16 mouse cellular contexts compared by ENCODE assay signal in genomic region chr15:81781816-81782215, GRCm38 (mm10). TPM values are rescaled to one million over a fixed set of nuclear protein-coding genes. Genes with fewer than 3 reads are reported as not detected.
DNase-seq lines count a peak whose midpoint lies in the region; ATAC-seq and TF ChIP-seq lines count a peak whose summit lies in the region.
"Had no signal": no experiment of that assay in that cellular context is flagged by ENCODE, and none has a peak within 500 bp of the region (broad histone marks: within the 10 kb centered on the region; RNA-seq: fewer than 3 reads in every experiment).

No protein-coding gene starts in this region.

- no peaks in the 10 kb centered on the region for H3K79me2 ChIP-seq in CH12.LX (replicated peaks; ENCODE audit: control insufficient read depth, extremely low read depth, insufficient read depth, poor library complexity, severe bottlenecking)

- peaks cover 81 to 95% of the 10 kb centered on the region in 2 experiments for H3K36me3 ChIP-seq in CH12.LX (replicated peaks in 1 of 2; ENCODE audit: control insufficient read depth in 1 of 2, insufficient read depth in 1 of 2, low read length in 1 of 2)
- peaks cover 66% of the 10 kb centered on the region for H3K36me3 ChIP-seq in forebrain, embryonic 16.5 days (ENCODE audit: control insufficient read depth, insufficient read depth)

- H3K27ac ChIP-seq in CH12.LX (ENCODE audit: insufficient read depth, low read depth) = no peak overlapping the region
- H3K27ac ChIP-seq in cerebellum, adult 2 months (ENCODE audit: insufficient read depth, low read length) = peak overlapping the region; percentile 48; the same call in 1 of the 2 replicates
- no peak overlapping the region for H3K27ac ChIP-seq in forebrain, embryonic 16.5 days (ENCODE audit: low read length)
- H3K27ac ChIP-seq: forebrain, embryonic 12.5 days; kidney, postnatal 0 days; liver, embryonic 15.5 days; midbrain, embryonic 13.5 days had no signal

- ATAC-seq in forebrain, embryonic 16.5 days = no peak
- ATAC-seq: midbrain, embryonic 13.5 days; Patski had no signal

- no peak overlapping the region for H3K9ac ChIP-seq in CH12.LX (ENCODE audit: insufficient read depth, low read depth)
- H3K9ac ChIP-seq in forebrain, embryonic 16.5 days (replicated peaks; ENCODE audit: low read depth, low read length) = no peak overlapping the region
- H3K9ac ChIP-seq: forebrain, embryonic 12.5 days; liver, embryonic 15.5 days; midbrain, embryonic 13.5 days had no signal

- no peak overlapping the region for H3K4me3 ChIP-seq in CH12.LX (replicated peaks in 1 of 3; ENCODE audit: low read depth in 2 of 3, low read length in 2 of 3, poor library complexity in 1 of 3)
- H3K4me3 ChIP-seq in cerebellum, adult 2 months (replicated peaks; ENCODE audit: insufficient read depth, low read depth, low read length) = no peak overlapping the region
- no peak overlapping the region for H3K4me3 ChIP-seq in forebrain, embryonic 16.5 days (replicated peaks; ENCODE audit: low read length)
- H3K4me3 ChIP-seq: forebrain, embryonic 12.5 days; liver, embryonic 15.5 days; midbrain, embryonic 13.5 days had no signal

- peaks cover 2% of the 10 kb centered on the region for H3K9me3 ChIP-seq in CH12.LX (replicated peaks; ENCODE audit: low read length)
- H3K9me3 ChIP-seq in forebrain, embryonic 16.5 days (ENCODE audit: control insufficient read depth, low read length) = no peaks in the 10 kb centered on the region
- H3K9me3 ChIP-seq: forebrain, embryonic 12.5 days; liver, embryonic 15.5 days; midbrain, embryonic 13.5 days had no signal

- no peaks in the 10 kb centered on the region for H3K27me3 ChIP-seq in CH12.LX (replicated peaks)
- H3K27me3 ChIP-seq in cerebellum, adult 2 months (ENCODE audit: control insufficient read depth, insufficient read depth, low read length) = no peaks in the 10 kb centered on the region
- no peaks in the 10 kb centered on the region for H3K27me3 ChIP-seq in forebrain, embryonic 16.5 days (replicated peaks; ENCODE audit: control insufficient read depth, insufficient read depth, low read length)
- H3K27me3 ChIP-seq: forebrain, embryonic 12.5 days; liver, embryonic 15.5 days; midbrain, embryonic 13.5 days; Patski had no signal

- dilution Hi-C loops in CH12.LX (cut with MboI; ENCODE audit: extremely low pct_ligation_motif_present, extremely low pct_unique_long_range_greater_than_20kb, low sequenced_read_pairs) = no loop called here

- WGBS in cerebellum, adult 2 months = 13% methylated on average over 7 of the region's 7 CpGs
- WGBS in forebrain, embryonic 16.5 days = 91% methylated on average over 7 of the region's 7 CpGs

- no peak overlapping the region for H3K4me2 ChIP-seq in CH12.LX (ENCODE audit: insufficient read depth, low read depth, poor library complexity, severe bottlenecking)
- no peak overlapping the region for H3K4me2 ChIP-seq in forebrain, embryonic 16.5 days (ENCODE audit: low read length)
- H3K4me2 ChIP-seq: forebrain, embryonic 12.5 days; liver, embryonic 15.5 days; midbrain, embryonic 13.5 days had no signal

- no peak for TF ChIP-seq CTCF in CH12.LX (conservative IDR thresholded peaks at IDR 0.05 in 1 of 2, IDR thresholded peaks at IDR 0.05 in 1 of 2; ENCODE audit: low read depth in 2 of 2, low read length in 2 of 2)
- TF ChIP-seq CTCF in cerebellum, adult 2 months (IDR thresholded peaks at IDR 0.05; ENCODE audit: borderline replicate concordance, insufficient read depth, low read depth, low read length) = no peak

- peaks cover 0 to 21% of the 10 kb centered on the region in 2 experiments; a peak in 2 of 4 replicates for H3K4me1 ChIP-seq in CH12.LX (ENCODE audit: control insufficient read depth in 1 of 2, insufficient read depth in 2 of 2)
- H3K4me1 ChIP-seq in cerebellum, adult 2 months (ENCODE audit: control insufficient read depth, insufficient read depth, low read length) = peaks cover 25% of the 10 kb centered on the region
- no peaks in the 10 kb centered on the region for H3K4me1 ChIP-seq in forebrain, embryonic 16.5 days (replicated peaks; ENCODE audit: control insufficient read depth, insufficient read depth, low read length)
- H3K4me1 ChIP-seq: forebrain, embryonic 12.5 days; midbrain, embryonic 13.5 days had no signal

- DNase-seq in layer of hippocampus, adult 9-11 months = peak; percentile 44
- no peak for DNase-seq in layer of hippocampus, postnatal 25 days (ENCODE audit: extremely low spot score in 1 of 2, low spot score in 1 of 2)
- peak; percentile 67 for DNase-seq in CH12.LX (ENCODE audit: extremely low read depth)
- peak; percentile 63 to 71 for DNase-seq in cerebellum, adult 2 months
- peak; percentile 47 to 56 for DNase-seq in cerebellum, postnatal 36 days
- DNase-seq in lung, postnatal 36 days = no peak
- DNase-seq: adrenal gland, adult 8-10 months; gastrocnemius, postnatal 25 days; kidney, adult 18-20 months; thymus, adult 2 months had no signal

- no peak for TF ChIP-seq RAD21 in CH12.LX (IDR thresholded peaks at IDR 0.05; ENCODE audit: low read depth, low read length)

- TF ChIP-seq POLR2A in CH12.LX (IDR thresholded peaks at IDR 0.05; ENCODE audit: low read depth, low read length) = no peak
- TF ChIP-seq POLR2A in cerebellum, adult 2 months (IDR thresholded peaks at IDR 0.05; ENCODE audit: borderline replicate concordance, insufficient read depth, low read length) = no peak

- no peak for TF ChIP-seq EP300 in CH12.LX (IDR thresholded peaks at IDR 0.05; ENCODE audit: low read length)

- in situ Hi-C loops in CH12.LX (cut with MboI; ENCODE audit: low pct_ligation_motif_present, low pct_unique_long_range_greater_than_20kb, low sequenced_read_pairs) = no loop called here

TF ChIP-seq in CH12.LX, 34 proteins besides CTCF, POLR2A, EP300 and RAD21:
- no peak for TF ChIP-seq PAX5 (IDR thresholded peaks at IDR 0.05; ENCODE audit: low read length)
- TF ChIP-seq ZNF384 (IDR thresholded peaks at IDR 0.05; ENCODE audit: low read depth, low read length) = no peak
- no peak for TF ChIP-seq E2F4 (IDR thresholded peaks at IDR 0.05; ENCODE audit: insufficient replicate concordance, low read depth, low read length)
- no peak for TF ChIP-seq JUND (conservative IDR thresholded peaks at IDR 0.05; ENCODE audit: low read depth, low read length)
- no peak for TF ChIP-seq MEF2A (IDR thresholded peaks at IDR 0.05; ENCODE audit: borderline replicate concordance, low read depth, low read length)
- TF ChIP-seq NELFE (IDR thresholded peaks at IDR 0.05; ENCODE audit: low read depth, low read length) = no peak
- TF ChIP-seq NRF1 (IDR thresholded peaks at IDR 0.05; ENCODE audit: low read depth, low read length) = peak; percentile 76
- no peak for TF ChIP-seq BHLHE40 (IDR thresholded peaks at IDR 0.05; ENCODE audit: low read depth, low read length)
- TF ChIP-seq POLR2AphosphoS2 (IDR thresholded peaks at IDR 0.05; ENCODE audit: low read depth, low read length) = no peak

RNA-seq across cellular contexts. Expression of gene Tef, which starts 20.4 kb away (rescaled TPM):
- total RNA-seq in layer of hippocampus, postnatal 25 days (2021) = 100 to 1,000 TPM; 237 to 266 TPM
- total RNA-seq in CH12.LX (2012; rRNA removed) = 12.8 and 14.9 TPM in 2 replicates
- total RNA-seq in CH12.LX (2014; rRNA removed) = 14.4 and 14.7 TPM in 2 replicates
- 15.8 and 17.2 TPM in 2 replicates for polyA plus RNA-seq in CH12.LX (2012; ENCODE audit: insufficient read length, low read depth)
- polyA plus RNA-seq in cerebellum, adult 2 months (2012; rRNA removed) = 279 and 288 TPM in 2 replicates
- 32.7 and 33.3 TPM in 2 replicates for polyA plus RNA-seq in forebrain, embryonic 16.5 days (2015; fragmentation: Nextera tagmentation; extraction: Ambion mirVana)

RNA-seq across cellular contexts. Expression of gene Rangap1, which starts 36.5 kb away (rescaled TPM):
- 100 to 1,000 TPM; 146 to 164 TPM for total RNA-seq in layer of hippocampus, postnatal 25 days (2021)
- total RNA-seq in CH12.LX (2012; rRNA removed) = 180 and 227 TPM in 2 replicates
- 128 and 130 TPM in 2 replicates for total RNA-seq in CH12.LX (2014; rRNA removed)
- 207 and 213 TPM in 2 replicates for polyA plus RNA-seq in CH12.LX (2012; ENCODE audit: insufficient read length, low read depth)
- polyA plus RNA-seq in cerebellum, adult 2 months (2012; rRNA removed) = 102 and 113 TPM in 2 replicates
- polyA plus RNA-seq in forebrain, embryonic 16.5 days (2015; fragmentation: Nextera tagmentation; extraction: Ambion mirVana) = 123 and 143 TPM in 2 replicates

RNA-seq across cellular contexts. Expression of gene Zc3h7b, which starts 37.0 kb away (rescaled TPM):
- total RNA-seq in layer of hippocampus, postnatal 25 days (2021) = 100 to 1,000 TPM; 145 to 150 TPM
- 19.7 and 20.4 TPM in 2 replicates for total RNA-seq in CH12.LX (2012; rRNA removed)
- 7.9 and 8.4 TPM in 2 replicates for total RNA-seq in CH12.LX (2014; rRNA removed)
- 37.2 and 43.1 TPM in 2 replicates for polyA plus RNA-seq in CH12.LX (2012; ENCODE audit: insufficient read length, low read depth)
- 67.0 and 72.1 TPM in 2 replicates for polyA plus RNA-seq in cerebellum, adult 2 months (2012; rRNA removed)
- polyA plus RNA-seq in forebrain, embryonic 16.5 days (2015; fragmentation: Nextera tagmentation; extraction: Ambion mirVana) = 58.6 and 59.1 TPM in 2 replicates

Comparison
In these comparisons a context has a peak if more than half of its experiments do, and no peak if none do; other contexts are left out.
1. DNase-seq: peak in layer of hippocampus, adult 9-11 months (single experiment), CH12.LX (single experiment), cerebellum, adult 2 months (2 of 2) and cerebellum, postnatal 36 days (2 of 2); none in layer of hippocampus, postnatal 25 days (0 of 2) and lung, postnatal 36 days (single experiment).